Mouse (Mus musculus): ENCODE measurements around the gene Arhgap31.
"Not testable (repeated sequence)": the region's sequence is repeated elsewhere in the genome, so short reads cannot be mapped to it uniquely, and the experiment has no call there.

The Arhgap31 gene

GRCm38 (mm10) chr16:38688531-38689264 is 24.4 kb downstream of the Arhgap31 start:
- no peak for DNase-seq (ENCODE audit: low spot score in 2 of 2)

- DNase-seq (ENCODE audit: low spot score in 2 of 2), result no peak
Observed at GRCm38 (mm10) chr16:38687673-38688072, 25.4 kb downstream of the Arhgap31 start.

DNA sequence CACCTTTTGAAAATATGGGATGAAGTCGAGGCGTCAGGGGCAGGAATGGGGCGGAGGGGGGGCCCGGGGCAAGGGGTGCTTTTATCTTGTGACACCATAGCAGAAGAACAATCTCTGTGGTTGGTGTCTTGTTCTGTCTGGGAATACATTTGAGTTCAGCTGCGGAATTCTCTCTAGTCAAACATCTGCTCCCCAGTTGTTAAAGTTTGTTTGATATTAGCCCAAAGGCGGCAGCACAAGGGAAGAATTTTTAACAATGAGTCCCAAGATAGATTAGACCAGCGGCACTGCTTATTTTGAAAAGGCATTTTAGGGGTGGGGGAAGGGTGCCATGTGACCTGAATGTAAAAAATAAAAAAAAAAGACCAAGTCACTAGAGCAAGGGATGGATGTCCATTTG is 30.0 kb downstream of the Arhgap31 start:
- DNase-seq (ENCODE audit: low spot score in 2 of 2), result no peak

DNA sequence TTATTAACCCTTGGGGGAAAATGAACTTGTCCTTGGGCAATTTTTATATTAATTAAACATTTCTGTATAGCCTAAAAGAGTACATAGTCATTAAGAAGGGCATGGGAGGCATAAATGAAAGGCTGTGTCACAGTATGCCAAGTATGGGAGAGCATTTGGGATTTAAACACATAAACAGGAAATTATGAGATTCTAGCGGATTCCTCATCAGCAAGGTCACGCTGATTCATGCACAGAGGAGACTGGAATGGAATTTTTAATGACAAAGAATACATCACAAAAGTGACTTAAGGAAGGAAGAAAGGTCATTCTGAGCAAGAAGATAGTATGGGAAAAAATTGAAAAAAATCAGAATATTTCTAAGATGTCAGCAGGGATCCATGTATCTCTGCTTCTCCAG is 31.8 kb downstream of the Arhgap31 start:
- no peak for DNase-seq (ENCODE audit: low spot score in 2 of 2)

DNA sequence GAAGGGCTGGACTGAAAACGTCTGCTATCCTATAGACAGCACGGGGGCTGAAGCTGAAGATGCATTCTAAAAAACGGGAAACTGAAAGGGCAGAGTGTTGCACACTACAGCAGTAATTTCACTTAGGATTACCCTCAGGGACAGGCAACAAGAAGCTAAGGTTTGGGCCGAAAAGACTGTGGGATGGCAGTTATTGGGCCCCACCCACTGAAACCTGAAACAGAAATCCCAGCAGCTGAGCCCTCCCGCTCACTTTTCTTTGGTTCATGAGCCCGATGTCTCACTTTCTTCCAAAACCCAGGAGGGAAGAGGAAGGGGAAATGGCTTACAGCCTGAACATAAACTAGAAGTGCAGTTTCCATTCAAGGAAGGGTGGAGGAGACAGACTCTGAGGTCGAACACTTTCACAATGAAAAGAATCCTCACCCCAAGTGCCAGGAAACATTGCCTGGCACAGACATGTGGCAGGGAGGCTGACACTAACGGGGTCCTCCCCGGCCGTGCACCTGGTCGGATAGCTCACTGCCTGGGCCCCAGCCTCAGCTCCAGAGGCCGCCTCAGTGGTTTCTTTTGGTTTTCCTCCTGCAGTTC is 33.5 kb downstream of the Arhgap31 start:
- DNase-seq (ENCODE audit: low spot score in 2 of 2), result no peak

DNA sequence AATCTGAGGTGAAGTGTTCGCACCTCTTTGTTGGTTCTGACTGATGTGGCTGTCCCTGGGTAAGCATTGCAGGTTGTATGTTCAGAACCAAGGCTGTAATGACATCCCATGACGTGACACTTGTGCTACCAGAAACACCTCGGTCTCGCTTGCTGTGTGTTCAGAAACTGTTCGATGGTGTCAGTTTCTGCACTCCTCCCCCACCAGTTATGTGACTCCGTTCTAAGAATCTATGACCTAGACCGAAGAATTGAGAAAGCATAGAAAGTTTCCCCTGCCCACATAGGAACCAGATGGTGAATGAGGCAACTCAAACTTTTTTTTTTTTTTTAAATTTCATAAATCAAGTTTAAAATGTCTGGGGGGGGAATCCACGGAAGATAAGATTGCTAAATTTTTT is 34.2 kb downstream of the Arhgap31 start:
- no peak for DNase-seq (ENCODE audit: low spot score in 2 of 2)

- not testable (repeated sequence) for DNase-seq (ENCODE audit: low spot score in 2 of 2)
Observed at GRCm38 (mm10) chr16:38677941-38678340, 35.1 kb downstream of the Arhgap31 start.

DNA sequence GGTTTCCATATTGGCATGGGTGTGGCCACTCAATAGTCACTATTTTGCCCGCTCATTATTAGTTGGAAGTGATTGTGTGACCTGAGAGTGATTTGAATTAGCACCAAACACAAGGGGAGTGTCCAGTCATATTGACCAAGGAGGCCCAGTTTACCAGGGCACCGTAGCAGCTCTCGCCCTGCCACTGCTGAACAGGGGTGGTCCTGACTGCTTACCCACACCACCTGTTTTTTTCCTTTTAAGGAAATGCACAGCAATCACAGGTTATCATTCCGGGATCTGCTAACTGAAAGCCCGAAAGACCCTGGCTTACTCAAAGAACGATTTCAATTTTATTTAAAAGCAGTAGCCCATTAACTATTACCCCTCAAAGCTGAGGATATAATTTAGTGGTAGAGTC is 35.9 kb downstream of the Arhgap31 start:
- DNase-seq (ENCODE audit: low spot score in 2 of 2), result no peak

DNA sequence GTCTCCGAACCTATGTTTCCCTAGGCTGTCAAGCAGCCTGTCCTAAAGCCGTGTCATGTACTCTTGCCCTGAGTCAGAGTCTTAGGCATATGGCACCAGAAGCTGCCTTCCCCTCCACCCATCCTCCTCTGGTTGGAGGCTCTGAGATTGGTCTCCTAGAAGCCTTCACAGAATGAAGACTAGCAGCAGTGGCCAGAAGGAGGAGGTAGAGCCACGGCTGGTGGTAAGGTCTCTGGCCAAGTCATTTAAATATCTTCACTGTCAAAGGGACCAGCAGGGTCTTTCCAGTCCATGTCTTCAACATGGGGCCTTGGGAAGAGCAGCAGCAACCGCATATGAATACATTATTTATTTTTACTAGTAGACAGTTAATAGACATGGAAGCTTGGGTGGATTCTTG is 36.4 kb downstream of the Arhgap31 start:
- no peak for DNase-seq (ENCODE audit: low spot score in 2 of 2)

DNA sequence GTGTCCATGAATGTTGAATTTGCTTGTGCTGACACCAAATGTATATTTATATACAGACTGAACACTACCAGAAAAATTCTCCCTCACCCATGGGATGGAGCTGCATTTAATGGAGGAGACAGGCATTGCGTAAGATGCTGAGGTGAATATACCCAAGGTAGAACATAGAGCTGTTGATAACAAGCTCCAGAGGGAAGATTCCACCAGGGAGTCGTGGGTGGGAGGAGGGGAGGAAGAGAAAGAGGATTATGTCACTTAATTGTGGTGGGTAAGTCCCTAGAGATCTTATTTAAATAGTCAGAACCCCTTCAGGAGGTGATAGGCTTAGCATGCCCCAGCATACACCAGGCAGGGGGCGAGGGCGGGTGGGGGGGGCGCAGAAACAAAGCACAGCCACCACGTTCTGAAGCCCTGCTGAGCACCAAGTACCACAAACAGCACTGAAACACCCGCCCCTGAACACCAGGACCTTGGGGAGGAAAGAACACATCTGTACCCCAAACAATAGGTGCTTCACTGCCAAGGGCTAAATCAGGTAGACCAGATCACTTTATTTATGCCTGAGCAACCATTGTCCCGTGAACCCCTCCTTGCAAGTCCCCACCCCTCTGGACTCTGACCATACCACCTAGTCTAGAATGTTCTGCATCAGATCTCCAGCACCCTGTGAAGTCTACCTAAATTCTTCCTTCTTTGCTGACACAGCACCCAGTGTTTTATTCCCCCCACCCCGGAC is 37.3 kb downstream of the Arhgap31 start:
- DNase-seq (ENCODE audit: low spot score in 2 of 2), result no peak

DNA sequence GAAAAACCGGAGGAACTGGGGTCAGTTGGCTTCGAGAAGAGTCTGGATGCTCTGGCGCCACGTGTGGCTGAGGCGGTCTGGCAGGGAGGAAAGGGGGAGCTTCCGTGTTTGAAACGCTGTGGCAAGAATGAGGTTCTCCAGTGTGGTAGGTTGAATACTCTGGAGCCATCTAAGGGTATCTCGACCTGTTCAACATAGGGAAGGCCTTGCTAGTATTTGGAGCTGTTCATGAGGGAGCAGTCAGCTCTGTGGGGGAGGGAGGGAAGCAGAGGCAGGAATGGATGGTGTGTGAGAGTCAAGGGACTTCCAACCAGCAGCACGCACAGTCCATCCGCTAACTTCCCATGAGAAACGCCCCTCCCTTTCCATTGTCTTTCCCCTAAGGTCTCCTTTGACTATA is 38.2 kb downstream of the Arhgap31 start:
- DNase-seq (ENCODE audit: low spot score in 2 of 2), result no peak

GRCm38 (mm10) chr16:38673511-38673910 is 39.6 kb downstream of the Arhgap31 start:
- no peak for DNase-seq (ENCODE audit: low spot score in 2 of 2)

GRCm38 (mm10) chr16:38672947-38673346 is 40.1 kb downstream of the Arhgap31 start:
- no peak for DNase-seq (ENCODE audit: low spot score in 2 of 2)

GRCm38 (mm10) chr16:38672370-38672769 is 40.7 kb downstream of the Arhgap31 start:
- no peak for DNase-seq (ENCODE audit: low spot score in 2 of 2)

- no peak for DNase-seq (ENCODE audit: low spot score in 2 of 2)
Observed at GRCm38 (mm10) chr16:38670621-38671390, 42.3 kb downstream of the Arhgap31 start.

GRCm38 (mm10) chr16:38668871-38669675 is 44.0 kb downstream of the Arhgap31 start:
- DNase-seq (ENCODE audit: low spot score in 2 of 2), result no peak

GRCm38 (mm10) chr16:38666523-38666922 is 46.6 kb downstream of the Arhgap31 start:
- DNase-seq (ENCODE audit: low spot score in 2 of 2), result no peak

GRCm38 (mm10) chr16:38666016-38666415 is 47.1 kb downstream of the Arhgap31 start:
- DNase-seq (ENCODE audit: low spot score in 2 of 2), result no peak

DNA sequence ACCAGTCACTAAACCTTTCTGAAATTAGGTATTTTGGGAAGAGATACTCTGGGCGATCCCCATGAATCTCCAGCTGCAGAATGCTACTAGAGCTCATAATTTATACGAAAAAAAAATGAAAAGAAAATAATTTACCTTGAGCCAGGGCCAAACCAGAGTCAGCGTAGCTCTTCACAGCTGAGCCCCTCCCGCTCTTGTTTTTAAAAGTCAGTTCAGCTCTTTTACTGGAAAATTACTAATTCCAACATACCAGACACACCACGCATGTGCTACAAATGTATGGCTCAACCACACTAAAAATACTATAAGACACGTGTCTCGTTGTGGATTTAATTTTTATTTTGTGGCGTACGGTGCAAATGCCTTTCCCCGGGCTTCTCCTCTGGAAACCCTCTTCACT is 50.5 kb downstream of the Arhgap31 start:
- no peak for DNase-seq (ENCODE audit: low spot score in 2 of 2)

- DNase-seq (ENCODE audit: low spot score in 2 of 2), result no peak
Observed at GRCm38 (mm10) chr16:38654308-38654707, 58.8 kb downstream of the Arhgap31 start.

DNA sequence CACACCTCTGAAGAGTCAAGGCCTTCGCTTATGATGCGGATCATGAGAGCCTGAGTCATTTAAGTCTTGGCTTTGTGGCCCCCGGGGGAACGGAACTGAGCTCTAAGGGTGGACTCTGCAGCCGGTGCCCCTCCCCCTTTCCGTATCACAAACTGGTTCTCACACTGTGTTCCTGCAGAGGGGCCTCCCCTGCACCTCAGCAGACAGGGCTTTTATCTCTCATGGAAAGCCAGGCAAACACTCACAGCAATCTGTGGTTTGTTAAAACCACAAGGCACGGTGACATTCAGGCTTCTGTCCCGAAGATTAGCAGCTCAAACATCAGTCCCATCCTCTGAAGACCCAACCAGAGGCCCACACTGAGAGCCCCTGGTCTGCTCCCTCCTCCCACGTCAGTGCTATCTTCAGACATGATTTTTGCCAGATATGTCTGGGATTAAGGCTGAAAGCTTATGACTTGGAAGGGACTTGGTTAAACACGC is 59.6 kb downstream of the Arhgap31 start:
- DNase-seq (ENCODE audit: low spot score in 2 of 2), result no peak
